Mouse (Mus musculus) WW6 (cell line): ENCODE results near the gene Luc7l2.

ENCODE experiments used
- DNase-seq: peaks from one replicate; pipeline ENCODE4 v3.0.0-alpha.2; 2013; ENCODE audit warnings: low read depth, low spot score

Luc7l2 gene

DNA sequence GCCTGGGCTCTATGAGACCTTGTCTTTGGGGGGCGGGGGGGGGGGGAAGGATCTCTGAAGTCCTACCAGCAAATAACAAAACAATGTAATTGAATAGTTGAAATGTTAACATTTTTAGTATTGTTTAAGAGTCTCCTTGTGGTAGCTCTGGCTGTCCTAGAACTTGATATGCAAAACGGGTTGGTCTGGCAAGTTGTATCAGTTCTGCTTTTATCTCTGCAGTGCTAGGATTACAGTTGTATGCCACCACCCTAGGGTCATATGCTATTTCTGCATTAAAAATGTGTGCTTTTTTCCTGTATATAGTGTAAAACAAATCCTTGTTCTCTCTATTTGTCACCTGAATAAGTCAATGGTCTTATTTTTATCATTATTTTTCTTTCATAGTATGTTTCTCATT is 25.0 kb downstream of the Luc7l2 start:
- DNase-seq: no peak

DNA sequence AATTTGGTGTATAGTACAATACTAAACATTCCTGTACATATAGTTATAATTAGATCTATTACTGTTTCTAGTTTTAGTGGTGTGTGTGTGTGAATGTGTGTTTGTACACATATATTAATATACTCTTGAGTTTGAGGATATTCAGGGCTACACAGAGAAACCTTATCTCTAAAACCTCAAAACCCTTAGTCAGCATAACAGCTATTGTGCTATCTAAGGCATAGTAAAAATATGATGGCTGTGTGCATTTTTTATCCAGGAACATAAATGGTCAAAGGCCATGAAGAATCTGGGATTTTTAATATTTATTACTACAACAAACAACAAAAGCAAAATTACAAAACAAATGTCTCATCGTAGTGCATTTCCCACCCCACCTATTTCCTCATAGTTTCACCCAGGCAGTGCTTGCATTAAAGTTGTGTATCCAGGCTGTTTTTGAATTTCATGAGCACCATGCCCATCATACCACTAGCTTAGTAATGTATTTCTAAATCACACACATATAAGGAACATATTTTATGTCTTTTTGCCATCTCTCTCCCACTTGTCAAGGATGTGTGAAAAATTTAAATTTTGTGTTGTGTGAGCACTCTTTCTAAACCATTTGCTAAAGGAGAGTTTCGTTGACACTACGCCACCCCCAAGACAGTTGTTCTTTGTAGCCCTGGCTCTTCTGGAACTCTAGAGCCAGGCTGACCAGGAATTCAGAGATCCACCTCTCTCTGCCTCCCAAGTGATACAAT is 29.2 kb downstream of the Luc7l2 start:
- no peak for DNase-seq

DNA sequence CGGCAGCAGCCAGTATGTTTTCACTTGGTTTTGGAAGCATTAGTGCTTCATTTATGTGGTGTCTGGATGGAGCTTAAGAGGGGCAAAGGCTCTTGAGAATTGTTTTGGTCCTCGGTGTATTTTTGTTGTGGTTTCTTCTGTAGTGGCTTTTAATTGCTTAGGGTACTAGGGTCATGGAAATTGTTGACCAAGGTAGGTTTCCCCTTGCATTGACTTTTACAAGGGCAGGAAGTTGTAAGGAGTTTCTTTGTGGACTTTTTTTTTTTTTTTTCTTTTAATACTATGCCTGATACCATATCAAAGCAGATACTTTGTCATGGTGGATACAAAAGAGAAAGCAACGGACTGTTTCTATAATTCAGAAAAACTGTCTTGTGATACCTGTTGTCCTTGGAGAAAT is 30.6 kb downstream of the Luc7l2 start:
- no peak for DNase-seq

DNA sequence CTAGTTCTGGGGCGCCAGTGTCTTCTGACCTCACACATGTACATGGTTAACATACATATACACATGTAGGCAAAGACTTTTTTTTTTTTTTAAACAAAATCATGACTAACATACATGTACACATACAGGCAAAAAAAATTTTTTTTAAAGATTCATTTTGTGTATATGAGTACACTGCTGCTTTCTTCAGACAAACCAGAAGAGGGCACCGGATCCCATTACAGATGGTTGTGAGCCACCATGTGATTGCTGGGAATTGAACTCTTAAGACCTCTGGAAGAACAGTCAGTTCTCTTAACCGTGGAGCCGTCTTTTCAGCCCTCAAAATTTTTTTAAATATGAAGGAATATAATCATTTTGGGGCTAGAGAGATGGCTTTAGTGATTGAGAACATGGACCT is 46.3 kb downstream of the Luc7l2 start:
- no peak for DNase-seq

DNA sequence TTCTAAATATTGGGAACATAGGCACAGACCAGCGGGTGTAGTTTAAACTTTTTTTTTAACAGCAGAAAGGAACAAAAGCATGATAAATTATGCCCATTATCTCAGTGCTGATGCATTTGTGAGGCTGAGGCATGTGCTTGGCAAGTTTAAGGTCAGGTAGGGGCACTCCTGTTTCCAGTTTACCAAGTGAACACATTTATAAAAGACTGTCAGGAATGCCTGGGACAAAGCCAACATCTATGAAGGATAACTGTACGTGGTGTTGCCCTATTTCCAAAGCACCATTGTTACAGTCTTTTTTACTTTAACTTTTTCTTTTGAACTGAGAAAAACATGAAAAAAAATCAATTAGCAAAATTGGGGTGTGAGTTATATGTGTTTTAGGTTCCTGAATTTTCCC is 58.8 kb downstream of the Luc7l2 start:
- no peak for DNase-seq

DNA sequence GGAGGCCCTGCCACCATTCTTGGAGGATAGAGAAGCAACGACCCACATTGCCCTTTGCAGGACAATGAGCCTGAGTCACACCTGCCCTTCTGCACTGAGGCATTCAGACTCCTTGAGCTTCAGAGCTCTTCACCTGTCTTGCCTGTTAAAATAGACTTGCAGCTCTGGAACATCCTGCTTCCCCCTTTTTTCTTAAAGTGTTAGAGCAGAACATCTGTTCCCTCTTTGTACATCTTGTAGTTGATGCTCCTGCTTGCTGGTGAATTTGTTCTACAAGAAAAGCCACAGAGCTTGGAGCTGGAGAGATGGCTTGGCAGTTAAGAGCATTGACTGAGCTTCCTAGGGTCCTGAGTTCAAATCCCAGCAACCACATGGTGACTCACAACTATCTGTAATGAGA is 71.3 kb downstream of the Luc7l2 start:
- DNase-seq: no peak

DNA sequence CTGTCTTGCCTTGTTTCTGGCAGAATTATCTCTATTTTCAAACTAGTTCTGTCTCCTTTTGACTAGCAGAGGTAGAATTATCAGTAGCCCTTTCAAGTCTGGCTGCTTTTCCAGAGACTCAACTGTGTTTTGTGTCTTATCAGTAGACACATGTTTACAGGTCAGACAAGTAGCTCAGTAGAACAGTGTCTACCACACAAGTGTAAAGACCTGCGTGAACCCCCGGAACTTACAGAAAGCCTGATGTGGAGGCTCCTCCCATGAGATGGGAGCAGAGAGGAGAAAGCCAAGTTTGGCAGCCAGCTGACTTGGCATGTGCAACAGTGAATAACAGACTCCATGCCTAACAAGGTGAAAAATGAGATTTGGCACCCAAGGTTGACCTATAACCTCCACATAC is 72.3 kb downstream of the Luc7l2 start:
- DNase-seq: no peak

DNA sequence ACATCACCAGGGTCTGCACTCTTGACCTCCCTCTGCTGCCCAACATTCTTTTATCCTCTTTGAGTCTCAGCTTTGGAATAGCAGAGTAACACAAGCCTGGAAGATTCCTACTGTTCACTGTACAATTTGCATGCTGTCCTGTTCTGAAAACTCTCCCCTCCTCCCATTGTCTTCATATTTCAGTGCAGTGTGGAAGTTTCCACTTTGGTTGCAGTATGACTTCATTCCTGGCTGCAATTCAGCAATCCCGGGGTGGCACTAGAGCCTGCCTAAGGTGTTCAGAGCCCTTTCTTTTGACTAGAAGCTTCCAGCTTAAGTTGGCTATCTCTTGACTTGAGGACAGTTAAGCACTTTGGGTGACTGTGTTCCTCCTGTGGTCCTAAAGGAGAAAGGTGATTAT is 73.3 kb downstream of the Luc7l2 start:
- DNase-seq: no peak

DNA sequence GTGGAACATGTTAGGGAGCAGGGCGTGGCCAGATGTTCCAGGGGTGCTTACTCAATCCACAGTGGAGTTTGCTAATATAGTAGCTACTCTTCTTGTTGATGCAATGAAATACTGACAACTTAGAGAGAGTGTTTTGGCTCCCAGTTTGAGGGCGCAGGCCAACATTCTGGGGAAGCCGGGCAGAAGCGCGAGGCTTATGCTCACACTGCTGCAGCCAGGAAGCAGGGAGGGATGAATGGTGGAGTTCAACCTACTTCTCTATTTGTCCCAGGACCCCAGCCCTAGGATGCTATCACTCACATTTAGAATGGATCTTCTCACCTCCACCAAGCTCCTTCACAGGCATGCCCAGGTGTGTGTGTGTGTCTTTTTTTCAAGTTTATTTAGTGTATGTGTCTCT is 75.0 kb downstream of the Luc7l2 start:
- no peak for DNase-seq

DNA sequence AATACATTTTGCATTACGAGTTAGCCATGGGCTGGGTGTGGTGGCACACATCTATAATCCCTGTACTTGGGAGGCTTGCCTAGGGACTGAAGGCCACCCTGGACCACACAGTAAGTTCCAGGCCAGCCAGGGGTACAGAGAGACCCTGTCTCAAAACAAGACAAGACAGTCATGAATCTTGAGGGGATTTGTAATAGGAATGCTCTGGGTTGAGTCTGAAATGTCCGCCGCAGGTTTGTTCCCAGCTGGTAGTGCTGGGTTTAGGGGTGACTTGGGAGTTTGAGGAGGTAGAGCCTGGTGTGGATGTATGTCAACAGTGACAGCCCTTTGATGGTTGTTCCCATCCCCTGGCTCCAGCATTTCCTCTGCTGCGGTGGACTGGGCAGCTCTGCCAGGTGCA is 75.9 kb downstream of the Luc7l2 start:
- no peak for DNase-seq

DNA sequence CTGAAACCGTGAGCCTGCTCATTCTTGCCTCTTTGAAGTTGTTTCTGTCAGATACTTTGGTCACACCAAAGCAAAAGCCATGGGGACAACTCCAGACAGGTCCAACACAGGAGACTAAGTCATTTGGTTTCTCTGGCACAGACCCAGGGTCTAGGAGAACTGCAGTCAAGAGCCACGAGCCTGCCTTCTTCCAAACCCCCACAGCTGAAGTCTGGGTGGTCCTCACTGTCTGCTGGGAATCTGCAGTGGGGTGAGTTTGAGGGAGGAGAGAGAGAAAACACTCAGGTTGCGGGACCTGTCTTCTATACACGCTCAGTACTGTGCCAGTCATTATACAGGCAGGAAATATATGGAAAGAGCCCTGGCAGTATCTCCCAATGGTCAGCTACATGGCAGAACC is 76.4 kb downstream of the Luc7l2 start:
- no peak for DNase-seq

DNA sequence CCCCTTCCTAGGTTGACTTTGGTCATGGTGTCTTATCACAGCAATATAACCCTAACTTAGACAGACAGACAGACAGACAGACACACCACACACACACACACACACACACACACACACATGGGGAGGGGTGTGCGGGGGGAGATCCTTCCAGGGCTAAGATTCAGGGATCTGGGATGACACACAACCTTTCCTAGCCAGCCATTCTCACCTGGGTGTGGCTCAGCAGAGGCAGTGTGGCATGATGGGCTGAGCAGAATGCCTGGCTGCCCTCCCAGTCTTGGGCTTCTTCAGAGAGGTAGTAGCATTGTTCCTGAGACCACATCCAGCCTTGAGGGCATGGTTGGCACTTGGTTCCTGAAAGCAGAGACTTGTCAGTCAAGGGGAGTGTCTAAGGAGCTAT is 78.4 kb downstream of the Luc7l2 start:
- no peak for DNase-seq

DNA sequence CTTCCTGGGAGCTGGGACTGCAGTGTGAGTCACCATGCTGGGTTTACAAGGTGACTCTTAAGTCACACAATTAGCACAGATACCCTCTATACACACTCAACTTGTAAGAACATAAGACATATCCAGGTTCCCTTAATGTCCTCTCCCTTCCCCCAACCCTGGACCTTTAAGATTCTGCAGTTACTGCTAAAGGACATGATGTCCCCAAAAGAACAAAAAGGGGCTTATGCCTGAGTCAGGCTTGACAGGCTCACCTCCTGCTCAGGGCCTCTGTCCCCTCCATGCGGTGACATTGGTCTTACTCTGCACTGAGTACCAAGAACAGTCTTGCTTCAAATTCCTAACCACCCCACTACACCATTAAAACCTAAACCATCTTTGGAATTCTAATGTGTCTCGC is 81.7 kb downstream of the Luc7l2 start:
- no peak for DNase-seq

DNA sequence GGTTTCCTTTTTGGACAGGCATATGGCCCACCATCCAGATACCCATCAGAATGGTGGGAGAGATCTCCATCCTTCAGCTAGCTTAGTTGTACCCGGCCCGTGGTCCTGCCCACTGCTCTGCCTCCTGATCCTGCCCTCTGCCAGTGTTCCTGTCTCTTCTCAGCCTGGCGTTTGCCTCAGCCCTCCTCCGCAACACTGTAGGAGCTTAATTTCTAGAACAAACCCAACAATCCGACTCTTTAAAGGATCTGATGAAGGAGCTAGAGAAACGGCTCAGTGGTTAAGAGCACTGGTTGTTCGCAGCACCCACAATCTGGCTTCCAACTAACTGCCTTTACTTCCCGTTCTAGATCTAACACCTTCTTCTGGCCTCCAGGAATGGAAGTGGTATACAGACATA is 83.3 kb downstream of the Luc7l2 start:
- DNase-seq: no peak

DNA sequence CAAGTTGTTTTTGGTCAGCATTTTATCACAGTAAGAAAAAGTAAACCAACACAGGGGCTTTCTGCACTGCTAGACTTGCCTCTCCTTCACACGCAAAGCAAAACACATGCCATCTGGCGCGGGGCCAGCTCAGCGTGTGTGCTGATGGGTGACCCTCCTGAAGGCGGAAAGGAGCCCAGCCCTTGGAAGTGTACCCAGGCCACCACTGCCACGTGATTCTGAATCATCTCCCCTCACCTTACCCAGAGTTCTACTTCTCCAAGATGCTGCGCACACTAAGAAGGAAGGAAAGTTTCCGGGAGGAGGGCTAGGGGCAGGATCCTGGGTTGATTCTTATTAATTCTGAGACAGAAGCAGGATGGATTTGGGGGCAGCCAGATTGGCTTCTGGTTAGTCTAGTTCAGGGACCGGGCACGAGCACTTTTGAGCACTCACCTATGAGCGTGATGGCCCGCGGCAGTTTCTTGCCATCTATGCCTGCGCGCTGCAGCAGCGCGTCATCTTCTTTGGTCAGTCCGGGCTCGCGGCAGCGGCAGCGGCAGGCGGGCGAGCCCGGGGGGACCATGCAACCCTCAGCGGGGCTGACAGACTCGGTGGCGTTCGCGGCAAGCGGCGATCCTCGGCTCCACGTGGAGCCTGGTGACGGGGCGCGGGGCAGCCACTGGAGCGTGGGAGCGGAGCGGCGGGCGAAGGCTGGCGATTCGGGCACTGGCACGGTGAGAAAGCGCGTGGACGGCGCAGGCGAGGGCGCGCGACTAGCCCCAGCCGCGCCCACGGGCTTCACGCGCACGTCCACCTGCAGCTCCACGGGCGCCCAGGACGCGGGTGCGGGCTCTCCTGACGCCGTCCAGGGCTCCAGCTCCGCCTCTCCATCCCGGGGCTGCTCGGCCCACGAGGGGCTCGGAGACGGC is 85.1 kb downstream of the Luc7l2 start:
- DNase-seq: no peak

DNA sequence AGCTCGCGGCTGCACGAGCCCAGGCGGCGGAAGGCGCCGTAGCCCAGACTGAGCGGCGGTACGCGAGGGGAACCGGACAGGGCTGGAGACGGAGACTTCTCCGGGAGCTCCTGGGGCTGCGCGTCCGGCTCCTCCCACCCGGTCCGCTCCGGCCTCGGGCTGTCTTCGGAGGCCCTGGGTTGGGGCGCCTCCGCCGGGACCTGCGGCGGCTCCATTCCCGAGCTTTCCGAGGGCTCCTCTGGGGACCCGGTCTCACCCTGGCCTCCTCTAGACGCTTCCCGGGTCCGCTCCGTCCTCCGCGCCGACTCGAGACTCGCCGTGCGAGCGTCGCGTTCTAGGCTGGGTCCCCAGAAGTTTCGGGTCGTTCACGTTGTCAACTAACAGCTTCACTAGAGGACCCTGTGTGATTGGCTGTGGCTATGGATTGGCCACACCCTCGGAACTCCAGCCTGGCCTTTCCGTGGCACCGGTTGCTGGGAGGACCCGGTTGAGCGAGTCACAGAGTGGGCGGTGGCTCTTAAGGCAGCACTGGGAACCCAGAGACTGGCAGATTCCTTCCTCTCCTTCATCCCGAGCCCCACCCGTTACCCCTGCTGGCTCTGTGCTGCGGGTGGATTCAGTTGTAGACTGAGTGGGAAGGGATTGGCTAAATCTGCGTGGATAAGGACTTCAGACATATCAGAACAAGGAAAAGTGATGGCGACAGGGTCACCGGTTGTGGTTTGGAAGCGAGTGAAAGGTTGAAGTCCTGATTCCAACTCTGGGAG is 85.9 kb downstream of the Luc7l2 start, which contains the start of gene Klrg2:
Gene Klrg2, minus strand, starts transcription at position 391 of the 767 bp plus-strand sequence.
- DNase-seq: no peak

DNA sequence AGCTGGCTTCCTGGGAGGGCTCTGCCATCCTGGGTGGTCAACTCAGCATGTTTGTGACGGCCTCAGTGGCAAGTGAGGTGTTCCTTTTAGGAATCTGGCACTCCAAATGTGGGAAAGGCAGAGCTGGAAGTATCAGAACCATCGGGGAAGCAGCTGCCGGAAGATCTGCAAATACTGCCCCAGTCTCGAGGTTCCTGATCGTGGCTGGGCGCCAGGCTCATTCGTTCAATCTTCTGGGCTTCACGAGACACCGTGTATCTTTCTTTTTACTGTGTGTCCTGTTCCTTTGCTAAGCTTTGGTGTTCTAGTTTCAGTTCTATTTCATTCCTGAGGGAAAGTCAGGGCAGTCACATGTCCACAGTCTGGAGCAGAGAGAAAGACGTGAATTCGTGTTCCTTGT is 89.3 kb downstream of the Luc7l2 start:
- DNase-seq: no peak

DNA sequence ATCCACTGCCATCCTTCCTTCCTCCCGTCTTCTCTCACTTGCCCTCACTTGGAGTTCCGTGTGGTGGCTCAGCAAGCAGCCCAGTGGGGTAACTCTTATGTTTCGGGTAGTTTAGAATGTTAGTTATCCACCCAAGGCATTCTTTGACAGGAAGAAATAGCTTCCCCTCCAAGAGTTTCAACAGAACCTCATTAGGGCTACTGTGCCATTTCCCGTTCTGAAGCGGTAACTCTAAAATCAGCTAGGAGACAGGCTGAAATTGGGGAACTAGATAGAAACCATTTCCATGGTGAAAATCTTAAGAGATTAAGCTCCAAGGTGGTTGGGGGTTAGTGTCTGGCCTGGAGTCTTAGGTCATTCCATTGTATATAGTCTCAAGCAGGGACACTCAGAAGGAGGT is 90.1 kb downstream of the Luc7l2 start:
- no peak for DNase-seq

DNA sequence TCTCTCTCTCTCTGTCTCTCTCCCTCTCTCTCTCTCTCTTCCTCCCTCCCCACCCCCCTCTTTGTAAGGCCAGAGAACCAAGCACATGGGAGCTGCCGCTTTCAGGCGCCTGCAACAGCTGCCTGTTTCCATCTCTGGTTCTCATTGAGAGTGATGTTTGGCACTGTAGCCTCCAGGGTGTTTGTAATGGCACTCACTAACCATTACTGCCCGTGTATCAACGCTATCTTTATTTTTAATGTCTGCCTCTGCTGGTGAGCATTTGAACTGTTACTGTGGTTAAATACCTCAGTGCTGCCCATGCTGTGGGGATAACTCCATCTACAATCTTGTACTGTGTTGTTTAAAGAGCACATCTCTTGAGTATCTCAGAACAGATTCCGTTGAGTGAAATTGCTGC is 90.5 kb downstream of the Luc7l2 start:
- no peak for DNase-seq

DNA sequence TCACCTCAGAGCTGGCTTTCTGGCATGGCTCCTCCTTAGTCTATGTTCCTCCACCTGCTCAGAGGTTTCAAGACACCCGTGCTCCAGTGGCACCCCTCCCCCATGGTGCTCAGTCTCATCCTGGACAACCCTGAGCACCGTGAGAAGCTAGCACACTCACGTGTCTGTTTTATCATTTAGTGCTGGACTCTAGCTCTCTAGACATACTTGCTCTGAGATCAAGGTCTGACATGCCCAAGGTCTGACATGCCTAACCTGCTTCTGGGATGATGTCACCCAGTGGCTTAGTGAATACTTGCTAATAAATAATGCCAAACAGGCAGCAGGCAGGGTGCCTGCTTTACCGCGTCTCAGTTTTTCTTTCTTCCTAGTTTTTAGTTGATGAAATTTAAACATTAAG is 91.5 kb downstream of the Luc7l2 start:
- no peak for DNase-seq

DNA sequence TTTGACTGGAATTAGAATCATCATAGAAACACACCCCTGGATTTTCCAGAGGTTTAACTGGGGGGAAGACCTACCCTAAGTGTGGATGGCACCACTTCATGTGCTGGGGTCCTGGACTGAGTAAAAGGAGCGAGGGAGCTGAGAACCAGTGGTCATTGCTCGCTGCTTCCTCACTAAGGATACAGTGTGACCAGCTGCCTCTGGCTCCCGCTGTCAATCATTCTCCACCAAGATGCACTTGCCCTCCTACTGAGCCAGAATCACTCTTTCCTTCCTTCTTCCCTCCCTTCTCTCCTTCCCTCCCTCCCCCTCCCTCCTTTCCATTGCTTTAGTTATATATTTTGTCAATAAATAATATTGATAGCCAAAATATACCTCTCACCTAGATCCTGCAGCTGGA is 91.9 kb downstream of the Luc7l2 start:
- DNase-seq: no peak

DNA sequence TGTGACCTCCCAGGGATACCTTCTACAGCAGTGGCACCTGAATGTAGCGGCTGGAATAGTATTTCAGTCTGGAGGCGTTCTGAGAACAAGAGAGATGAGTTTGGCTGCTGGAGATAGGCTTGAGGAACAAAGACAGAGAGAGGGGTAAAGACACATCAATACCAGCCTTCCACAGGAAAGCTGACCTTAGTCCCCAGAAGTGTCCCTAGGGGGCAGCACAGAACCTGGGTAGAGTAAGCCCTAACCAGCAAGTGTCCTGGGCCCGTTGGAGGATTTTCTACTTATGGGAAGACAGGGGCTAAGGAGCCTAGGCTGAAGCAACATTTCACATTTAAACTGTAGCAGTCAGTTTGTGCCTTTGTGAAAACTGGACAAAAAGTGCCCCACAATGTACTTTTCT is 98.4 kb downstream of the Luc7l2 start:
- no peak for DNase-seq
